Mouse (Mus musculus) large intestine, adult 2 months (tissue): ENCODE results near the gene Rbm12. TPM values are rescaled to one million over a fixed set of nuclear protein-coding genes. Genes with fewer than 3 reads are reported as not detected.

ENCODE experiments used
- DNase-seq: peaks from one replicate; pipeline ENCODE4 v3.0.0-alpha.2; 2012; ENCODE audit warnings: low read depth, low spot score
- WGBS: fragments of 180-500 bp; shearing (Covaris S2); methylation state at CpG from one replicate; pipeline ENCODE4 v1.1.7; 2018; 5-methylcytosine and 5-hydroxymethylcytosine counted together
- polyA plus RNA-seq: library from polyadenylated mRNA; depleted of rRNA; stranded (reverse); fragments of >200 nt; gene quantifications from 2 replicates; pipeline ENCODE4 v1.2.3, GENCODE M21; 2012; rRNA removed

The Rbm12 gene
- polyA plus RNA-seq, 1 experiment = 3.9 TPM

DNA sequence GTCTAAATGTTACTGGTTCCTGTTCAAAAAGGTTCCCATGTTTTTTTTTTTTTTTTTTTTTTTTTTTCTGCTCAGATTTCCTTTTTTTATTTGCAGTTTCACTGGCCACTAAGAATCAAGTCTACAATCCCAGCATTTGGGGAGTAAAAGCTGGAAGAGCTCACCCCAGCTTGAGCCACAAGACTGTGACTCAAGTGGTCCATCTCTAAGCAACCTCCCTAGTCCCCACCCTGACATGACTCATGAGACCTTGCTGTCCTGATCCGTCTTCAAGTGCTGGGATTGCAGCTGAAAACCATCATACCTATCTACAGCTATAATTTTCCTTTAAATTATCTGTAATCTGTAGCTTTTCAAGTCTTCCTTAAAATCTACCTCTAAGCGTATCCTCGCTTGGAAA is 27.2 kb downstream of the Rbm12 start:
- DNase-seq = no peak
- 81% methylated on average over 3 of the region's 3 CpGs for WGBS

GRCm38 (mm10) chr2:156080391-156080790 is 31.4 kb downstream of the Rbm12 start:
- WGBS = 86% methylated on average over 7 of the region's 7 CpGs
- no peak for DNase-seq

- 32% methylated on average over 4 of the region's 4 CpGs for WGBS
Observed at GRCm38 (mm10) chr2:156079674-156080073, 32.1 kb downstream of the Rbm12 start.

GRCm38 (mm10) chr2:156079183-156079560 is 32.6 kb downstream of the Rbm12 start:
- DNase-seq = no peak

More at GRCm38 (mm10) chr2:156079674-156080073, 32.1 kb downstream of the Rbm12 start:
- DNase-seq = no peak

DNA sequence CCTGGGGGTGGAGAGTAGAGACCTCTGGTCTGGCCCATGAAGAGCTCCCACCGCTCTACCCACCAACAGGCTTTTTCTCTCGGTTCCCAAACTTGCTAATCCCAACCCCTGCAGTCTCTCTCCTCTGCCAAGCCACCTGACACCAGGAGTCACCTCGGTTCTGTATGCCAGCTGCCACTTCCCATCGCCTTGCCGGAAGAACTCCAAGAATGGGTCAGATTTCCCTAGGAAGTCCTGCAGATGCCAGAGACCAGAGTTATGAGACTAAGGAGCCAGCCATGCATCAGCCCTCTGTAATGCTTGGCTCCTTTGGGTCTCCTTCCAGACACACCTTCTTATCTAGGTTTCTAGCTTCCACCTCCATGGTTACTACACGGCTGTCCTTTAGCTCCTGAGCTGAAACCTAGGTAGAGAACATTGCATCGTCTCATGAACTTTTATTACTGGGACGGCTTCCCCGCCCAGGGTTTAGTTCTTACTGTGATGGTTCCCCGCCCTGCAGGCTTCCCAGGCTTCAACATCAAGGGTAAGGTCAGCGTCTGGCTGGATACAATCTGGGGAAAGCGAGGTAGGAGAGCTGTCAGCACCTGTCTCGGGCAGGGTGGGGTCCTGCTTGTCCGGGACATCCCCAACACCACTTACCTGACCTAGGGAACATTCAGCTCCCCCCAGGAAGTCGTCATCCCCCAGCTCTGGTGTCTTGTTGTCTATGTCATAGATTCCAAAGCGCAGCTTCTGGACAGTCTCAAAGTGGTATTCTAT is 33.2 kb downstream of the Rbm12 start:
- no peak for DNase-seq
- WGBS = 70% methylated on average over 16 of the region's 16 CpGs

More at GRCm38 (mm10) chr2:156079183-156079560, 32.6 kb downstream of the Rbm12 start:
- WGBS = 75% methylated on average over 8 of the region's 8 CpGs

- WGBS = 85% methylated on average over 7 of the region's 7 CpGs
- no peak for DNase-seq
Observed at GRCm38 (mm10) chr2:156077461-156077860, 34.3 kb downstream of the Rbm12 start.

DNA sequence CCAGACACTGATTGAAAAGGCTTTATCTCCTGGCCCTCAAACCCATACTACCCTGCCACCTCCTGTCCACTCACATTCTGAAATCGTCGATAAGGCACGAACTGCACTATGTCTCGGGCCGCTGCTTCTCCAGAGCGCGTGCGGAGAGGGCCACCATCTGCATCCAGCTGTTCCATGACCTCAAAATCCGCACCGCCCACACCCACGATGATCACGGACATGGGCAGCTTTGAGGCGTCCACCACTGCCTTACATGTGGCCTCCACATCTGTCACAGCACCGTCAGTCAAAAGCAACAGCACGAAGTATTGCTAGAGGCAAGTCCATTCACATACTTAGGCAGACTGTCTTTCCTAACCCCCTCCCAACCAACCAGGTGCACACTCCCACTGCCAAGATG is 38.1 kb downstream of the Rbm12 start:
- DNase-seq = no peak
- 86% methylated on average over 15 of the region's 15 CpGs for WGBS

DNA sequence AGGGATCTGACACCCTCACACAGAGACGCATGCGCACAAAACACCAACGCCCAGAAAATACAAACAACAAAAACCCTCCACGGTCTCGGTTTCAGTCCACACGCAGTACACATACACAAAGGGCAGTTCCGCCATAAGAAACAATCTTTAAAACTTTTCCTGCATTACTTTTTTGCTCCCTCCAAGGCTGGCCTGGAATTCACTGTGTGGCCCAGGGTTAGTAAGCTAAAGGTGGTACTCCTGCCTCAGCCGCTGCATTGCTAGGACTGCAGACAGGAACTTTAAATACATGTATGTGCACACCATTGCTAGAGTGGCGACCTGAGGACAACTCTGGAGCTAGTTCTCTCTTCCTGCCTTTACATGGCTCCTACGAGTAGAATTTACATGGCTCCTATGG is 40.5 kb downstream of the Rbm12 start:
- 96% methylated on average over 10 of the region's 10 CpGs for WGBS
- DNase-seq = no peak

DNA sequence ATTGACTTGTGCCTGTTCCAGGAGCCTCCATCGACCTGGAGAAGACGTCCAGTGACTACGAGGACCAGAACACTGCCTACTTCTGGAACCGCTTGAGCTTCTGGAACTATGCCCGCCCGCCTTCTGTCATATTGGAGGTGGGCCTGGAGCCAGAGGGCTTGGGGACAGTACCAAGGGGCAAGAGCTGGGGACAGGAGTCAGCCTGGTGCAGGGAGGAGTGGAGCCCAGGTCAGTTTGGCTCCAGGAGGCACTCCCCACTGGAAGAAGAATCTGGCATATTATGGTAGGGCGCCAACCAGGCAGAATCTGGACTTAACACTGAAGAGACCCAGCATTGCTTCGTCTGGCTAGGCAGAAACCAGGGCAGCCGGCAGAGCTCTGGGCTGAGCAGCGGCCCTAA is 43.9 kb downstream of the Rbm12 start:
- WGBS = 86% methylated on average over 10 of the region's 10 CpGs
- no peak for DNase-seq

GRCm38 (mm10) chr2:156066126-156066525 is 45.7 kb downstream of the Rbm12 start:
- 38% methylated on average over 10 of the region's 10 CpGs for WGBS
- no peak for DNase-seq

DNA sequence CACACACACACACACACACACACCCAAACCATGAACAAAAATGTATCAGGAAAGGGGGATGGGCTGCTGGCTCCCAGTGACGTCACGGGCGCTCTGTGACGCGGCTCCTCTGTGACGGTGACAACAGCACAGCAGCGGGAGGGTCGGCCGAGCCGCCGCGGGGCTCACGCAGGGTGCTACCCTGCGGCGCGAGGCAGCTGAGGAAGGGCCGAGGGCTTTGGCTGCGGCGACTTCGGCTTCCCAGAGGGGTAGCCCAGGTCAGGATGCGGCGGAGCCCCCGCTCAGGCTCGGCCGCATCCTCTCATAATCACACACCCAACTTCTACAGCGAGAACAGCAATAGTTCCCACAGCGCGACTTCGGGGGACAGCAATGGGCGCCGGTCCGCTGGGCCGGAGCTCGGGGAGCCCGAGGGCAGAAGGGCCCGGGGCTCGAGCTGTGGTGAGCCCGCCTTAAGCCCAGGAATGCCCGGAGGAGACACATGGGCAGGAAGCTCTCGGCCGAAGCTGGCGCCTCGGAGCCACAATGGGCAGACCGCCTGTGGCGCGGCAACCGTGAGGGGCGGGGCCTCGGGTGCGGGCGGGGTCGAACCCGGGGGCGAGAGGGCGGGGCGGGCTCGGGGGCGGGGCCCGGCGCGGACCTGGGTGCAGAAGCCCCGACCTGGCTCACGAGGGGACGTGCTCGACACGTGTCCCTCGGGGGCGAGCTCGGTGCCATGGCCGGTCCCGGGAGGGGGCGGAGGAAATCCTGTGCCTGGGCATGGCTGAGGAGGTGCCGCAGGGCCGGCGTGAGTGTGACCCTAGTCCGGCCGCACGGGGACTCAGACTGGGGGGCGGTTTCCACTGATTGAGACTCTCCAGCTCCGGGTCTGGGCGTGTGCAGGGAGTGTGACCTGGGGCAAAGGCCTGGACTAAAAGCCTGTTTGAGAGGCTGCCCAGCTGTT is 46.4 kb downstream of the Rbm12 start, which contains the start of gene Spag4:
Gene Spag4 (plus strand): TSS at position 77 of the 943 bp plus-strand sequence.
- WGBS = 1% methylated on average over 79 of the region's 81 CpGs

DNA sequence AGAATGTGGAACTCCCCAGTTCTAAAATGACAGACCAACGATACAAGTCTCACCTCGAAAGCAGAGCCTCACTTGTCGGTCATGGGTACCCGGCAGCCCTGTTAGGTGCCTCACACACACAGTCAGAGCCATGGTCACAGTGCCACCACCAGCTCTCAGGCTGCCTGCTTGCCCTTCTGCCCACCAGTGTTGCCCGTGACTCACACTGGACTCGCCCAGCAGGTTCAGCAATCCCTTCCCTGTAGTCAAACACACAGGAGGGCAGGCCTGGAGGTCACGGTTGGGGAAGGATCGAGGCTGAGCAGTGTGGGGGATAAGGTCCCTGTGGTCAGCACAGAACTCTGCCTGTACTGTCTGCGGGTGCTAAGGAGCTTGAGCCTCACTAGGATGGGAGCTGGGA is 59.0 kb downstream of the Rbm12 start, which contains the start of gene Fer1l4:
Gene Fer1l4 (minus strand): TSS at position 132 of the 400 bp plus-strand sequence.
- no peak for DNase-seq
- WGBS = 55% methylated on average over 9 of the region's 9 CpGs

More for the DNA sequence above, 46.4 kb downstream of the Rbm12 start, which contains the start of gene Spag4:
- DNase-seq = no peak

- no peak for DNase-seq
- 5% methylated on average over 19 of the region's 19 CpGs for WGBS
Observed at GRCm38 (mm10) chr2:156047929-156048328, 63.8 kb downstream of the Rbm12 start.

- no peak for DNase-seq
- 81% methylated on average over 8 of the region's 8 CpGs for WGBS
Observed at GRCm38 (mm10) chr2:156042903-156043302, 68.9 kb downstream of the Rbm12 start.

Other genes starting within 250 kb of the Rbm12 start
- 26.7 and 31.3 TPM in 2 replicates for gene Uqcc1, start 181.7 kb downstream of the Rbm12 start, polyA plus RNA-seq
- gene Gm15557, start 171.2 kb downstream of the Rbm12 start, polyA plus RNA-seq = not detected in 2 replicates
- gene Gdf5, start 166.6 kb downstream of the Rbm12 start, polyA plus RNA-seq = 0.10 and 0.15 TPM in 2 replicates
- 4.7 and 8.2 TPM in 2 replicates for gene Cep250, start 155.5 kb downstream of the Rbm12 start, polyA plus RNA-seq
- gene 6430550D23Rik, start 104.0 kb downstream of the Rbm12 start, polyA plus RNA-seq = 1.4 and 1.8 TPM in 2 replicates
- 291 and 343 TPM in 2 replicates for gene Ergic3, start 103.9 kb downstream of the Rbm12 start, polyA plus RNA-seq
- 0.06 and 0.45 TPM in 2 replicates for gene Fer1l4, start 59.0 kb downstream of the Rbm12 start, polyA plus RNA-seq
- gene Spag4, start 46.8 kb downstream of the Rbm12 start, polyA plus RNA-seq = 0.47 and 0.86 TPM in 2 replicates
- 28.4 and 52.4 TPM in 2 replicates for gene Cpne1, start within 50 bp of the Rbm12 start, polyA plus RNA-seq
- 1.1 and 3.1 TPM in 2 replicates for gene Gm28036, start 15.1 kb upstream of the Rbm12 start, polyA plus RNA-seq
- 172 and 173 TPM in 2 replicates for gene Romo1, start 32.1 kb upstream of the Rbm12 start, polyA plus RNA-seq
- gene Nfs1, start 32.2 kb upstream of the Rbm12 start, polyA plus RNA-seq = 34.1 and 48.5 TPM in 2 replicates
- 26.0 and 35.1 TPM in 2 replicates for gene Rbm39, start 68.3 kb upstream of the Rbm12 start, polyA plus RNA-seq
- 5.9 and 7.7 TPM in 2 replicates for gene Phf20, start 84.5 kb upstream of the Rbm12 start, polyA plus RNA-seq
- gene Cnbd2, start 200.3 kb upstream of the Rbm12 start, polyA plus RNA-seq = 0.36 and 0.70 TPM in 2 replicates
- gene Scand1, start 200.7 kb upstream of the Rbm12 start, polyA plus RNA-seq = 94.7 and 113 TPM in 2 replicates